Mouse (Mus musculus): ENCODE measurements around the gene Ctnnb1.
A peak's percentile ranks its signal among the peaks of the same experiment; 100 is the strongest.
"Not testable (repeated sequence)": the region's sequence is repeated elsewhere in the genome, so short reads cannot be mapped to it uniquely, and the experiment has no call there.

Ctnnb1 gene

GRCm38 (mm10) chr9:120929081-120929480 is at the start of gene Ctnnb1:
TSS of gene Ctnnb1 (plus strand) at chr9:120929216.
- no peak for DNase-seq (ENCODE audit: low spot score)

DNA sequence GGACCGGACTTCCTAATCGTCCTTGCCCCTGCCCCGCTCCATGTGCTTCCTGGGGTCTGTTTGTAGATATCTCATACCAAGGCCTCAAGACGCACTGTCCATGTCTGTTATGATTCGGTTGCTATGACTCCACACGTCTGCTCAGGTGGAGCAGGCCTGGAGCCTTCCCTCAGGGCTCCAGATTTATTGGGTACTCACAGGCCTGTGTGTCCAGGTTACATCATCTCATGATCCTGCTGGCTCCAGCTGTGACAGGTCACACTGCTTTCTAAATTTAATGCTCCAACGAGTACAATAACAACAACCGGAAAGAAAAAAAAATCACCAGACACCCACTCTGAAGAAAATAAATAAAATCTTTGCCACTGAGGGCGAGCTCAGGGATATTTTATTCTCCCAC is 48.7 kb upstream of the Ctnnb1 start:
- DNase-seq (ENCODE audit: low spot score), result no peak

- no peak for DNase-seq (ENCODE audit: low spot score)
These were observed 47.9 kb upstream of the Ctnnb1 start for GRCm38 (mm10) chr9:120881121-120881520.

DNA sequence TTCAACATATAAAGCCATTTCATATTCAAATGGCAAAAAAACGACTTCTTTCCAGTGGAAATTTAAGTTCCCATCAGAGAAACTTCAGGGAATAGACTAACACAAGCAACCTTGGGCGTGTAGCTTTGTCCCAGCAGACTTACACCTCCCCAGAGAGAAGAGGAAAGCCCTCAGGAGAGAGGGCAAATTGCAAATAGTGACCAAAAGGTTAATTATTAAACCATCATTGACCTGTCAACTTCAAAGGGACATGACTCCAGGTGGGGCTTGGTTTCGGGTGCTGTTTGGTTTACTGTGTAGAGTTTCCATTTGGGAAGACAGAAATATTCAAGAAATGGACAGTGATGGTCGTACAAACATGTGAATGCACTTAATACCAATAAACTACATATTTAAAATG is 47.2 kb upstream of the Ctnnb1 start:
- DNase-seq (ENCODE audit: low spot score), result no peak

GRCm38 (mm10) chr9:120884726-120885125 is 44.3 kb upstream of the Ctnnb1 start:
- DNase-seq (ENCODE audit: low spot score), result peak; percentile 31

DNA sequence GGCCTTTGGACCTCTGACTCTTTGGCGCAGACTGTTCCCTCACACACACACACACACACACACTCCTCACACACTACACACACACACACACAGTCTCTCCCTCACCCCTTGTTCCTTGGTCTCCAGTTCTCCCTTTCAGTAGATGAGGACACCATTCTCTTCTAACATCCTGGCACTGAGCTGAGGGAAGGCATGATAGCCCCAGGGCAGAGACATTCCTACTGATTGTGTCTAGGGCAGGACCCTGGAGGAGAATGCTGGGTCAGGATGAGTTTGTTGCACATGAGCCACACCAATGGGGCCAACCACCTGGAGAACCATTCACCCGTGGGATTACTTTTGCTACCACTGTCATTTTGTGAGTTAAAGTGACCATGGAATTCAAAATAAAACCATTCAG is 41.4 kb upstream of the Ctnnb1 start:
- DNase-seq (ENCODE audit: low spot score), result no peak

DNA sequence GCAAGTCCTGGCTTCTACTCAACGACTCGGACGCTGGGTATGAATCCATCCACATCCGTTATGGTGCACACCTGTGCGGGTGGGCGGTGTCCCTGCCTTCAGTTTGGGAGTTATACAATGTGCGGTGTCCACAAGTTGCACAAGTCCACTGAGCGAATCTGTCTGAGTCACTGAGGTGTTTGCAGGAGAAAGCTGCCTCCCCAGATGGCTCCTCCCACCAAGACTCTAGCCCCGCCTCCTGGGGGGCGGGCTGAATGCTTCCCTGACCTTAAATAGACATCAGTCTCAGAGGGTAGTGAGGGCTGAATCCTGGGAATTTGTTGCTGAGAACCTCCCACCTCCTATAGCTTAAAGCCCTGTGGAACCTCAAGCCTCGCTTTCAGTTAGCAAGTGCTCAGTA is 35.6 kb upstream of the Ctnnb1 start:
- DNase-seq (ENCODE audit: low spot score), result no peak

- no peak for DNase-seq (ENCODE audit: low spot score)
These were observed 35.0 kb upstream of the Ctnnb1 start for GRCm38 (mm10) chr9:120893971-120894370.

GRCm38 (mm10) chr9:120894376-120894775 is 34.6 kb upstream of the Ctnnb1 start:
- no peak for DNase-seq (ENCODE audit: low spot score)

GRCm38 (mm10) chr9:120896502-120896901 is 32.5 kb upstream of the Ctnnb1 start:
- DNase-seq (ENCODE audit: low spot score), result no peak

- DNase-seq (ENCODE audit: low spot score), result no peak
These were observed 31.7 kb upstream of the Ctnnb1 start for GRCm38 (mm10) chr9:120897269-120897668.

GRCm38 (mm10) chr9:120899833-120900232 is 29.2 kb upstream of the Ctnnb1 start:
- no peak for DNase-seq (ENCODE audit: low spot score)

- DNase-seq (ENCODE audit: low spot score), result no peak
These were observed 28.4 kb upstream of the Ctnnb1 start for GRCm38 (mm10) chr9:120900338-120901274.

GRCm38 (mm10) chr9:120902562-120902961 is 26.5 kb upstream of the Ctnnb1 start:
- DNase-seq (ENCODE audit: low spot score), result no peak

GRCm38 (mm10) chr9:120908461-120908860 is 20.6 kb upstream of the Ctnnb1 start:
- DNase-seq (ENCODE audit: low spot score), result peak; percentile 38

DNA sequence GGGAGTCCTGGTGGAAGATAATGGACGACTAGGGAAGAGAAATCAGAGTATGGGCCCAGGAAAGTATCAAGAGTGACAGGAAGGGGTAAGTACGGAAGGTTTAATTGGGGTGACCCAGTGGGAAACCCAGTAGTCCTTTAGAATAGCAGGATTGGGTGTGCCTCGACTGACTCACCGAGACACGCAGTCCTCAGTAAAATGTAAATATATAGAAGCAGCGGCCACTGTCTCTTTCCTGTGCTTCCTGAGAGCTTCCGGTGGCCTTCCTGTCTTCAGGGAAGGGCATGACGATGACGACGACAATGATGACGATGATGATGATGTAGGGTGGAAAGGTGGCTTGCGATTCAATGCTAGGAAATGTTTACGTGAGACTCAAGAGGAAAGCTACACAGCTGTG is 15.9 kb upstream of the Ctnnb1 start:
- DNase-seq (ENCODE audit: low spot score), result no peak

DNA sequence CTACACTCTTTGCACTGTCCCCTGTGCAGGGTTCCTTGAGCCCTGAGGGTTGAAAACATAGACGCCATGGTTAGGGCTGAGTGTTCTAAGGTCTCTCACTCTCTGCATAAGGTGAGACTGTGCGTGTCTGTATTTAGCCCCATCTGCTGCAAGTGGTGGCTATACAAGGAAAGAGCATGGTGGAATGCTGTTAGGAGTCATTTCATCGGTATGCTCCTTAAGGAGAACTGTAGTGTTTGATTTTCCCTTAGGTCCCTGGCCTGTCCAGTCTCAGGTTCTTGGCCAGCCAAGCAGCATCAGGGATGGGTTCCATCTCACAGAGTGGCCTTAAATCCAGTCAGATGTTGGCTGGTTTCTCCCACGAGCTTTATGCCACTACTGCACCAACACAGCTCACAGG is 14.6 kb upstream of the Ctnnb1 start:
- DNase-seq (ENCODE audit: low spot score), result no peak

- no peak for DNase-seq (ENCODE audit: low spot score)
These were observed 14.0 kb upstream of the Ctnnb1 start for GRCm38 (mm10) chr9:120914877-120915459.

DNA sequence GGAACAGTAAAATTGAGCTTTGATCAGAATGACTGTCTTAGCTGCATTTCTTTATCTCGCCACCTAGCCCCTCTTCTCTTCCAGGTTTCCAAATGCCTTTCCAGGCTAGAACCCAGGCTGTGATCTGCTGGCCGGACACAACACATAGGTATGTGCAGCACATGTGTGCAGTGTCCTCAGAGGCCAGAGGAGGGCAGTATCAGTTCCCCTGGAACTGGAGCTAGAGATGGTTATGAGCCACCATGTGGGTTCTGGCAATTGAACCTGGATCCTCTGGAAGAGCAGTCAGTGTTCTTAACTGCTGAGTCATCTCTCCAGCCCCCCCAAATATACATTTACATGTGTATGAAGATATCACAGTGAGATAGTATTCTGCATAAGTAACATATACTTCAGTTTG is 11.4 kb upstream of the Ctnnb1 start:
- not testable (repeated sequence) for DNase-seq (ENCODE audit: low spot score)

DNA sequence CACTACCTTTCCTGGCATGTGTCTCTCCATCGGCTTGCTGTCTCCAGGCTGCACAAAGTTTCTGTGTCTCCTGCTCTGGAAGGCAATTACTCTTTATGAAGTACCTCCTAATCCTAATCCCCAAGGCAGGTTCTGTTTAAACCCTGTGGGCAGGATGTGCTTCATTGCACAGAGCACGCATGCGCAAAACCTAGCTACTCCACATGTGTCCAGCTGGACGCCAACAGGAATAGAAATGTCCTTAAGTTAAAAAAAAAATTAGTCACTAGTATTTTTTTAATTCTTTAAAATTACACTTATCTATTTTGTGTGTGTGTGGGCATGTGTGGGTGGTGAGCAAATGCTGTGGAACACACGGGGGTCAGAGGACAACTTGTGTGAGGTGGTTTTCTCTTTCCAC is 10.8 kb upstream of the Ctnnb1 start:
- DNase-seq (ENCODE audit: low spot score), result no peak

GRCm38 (mm10) chr9:120918642-120919041 is 10.4 kb upstream of the Ctnnb1 start:
- no peak for DNase-seq (ENCODE audit: low spot score)

DNA sequence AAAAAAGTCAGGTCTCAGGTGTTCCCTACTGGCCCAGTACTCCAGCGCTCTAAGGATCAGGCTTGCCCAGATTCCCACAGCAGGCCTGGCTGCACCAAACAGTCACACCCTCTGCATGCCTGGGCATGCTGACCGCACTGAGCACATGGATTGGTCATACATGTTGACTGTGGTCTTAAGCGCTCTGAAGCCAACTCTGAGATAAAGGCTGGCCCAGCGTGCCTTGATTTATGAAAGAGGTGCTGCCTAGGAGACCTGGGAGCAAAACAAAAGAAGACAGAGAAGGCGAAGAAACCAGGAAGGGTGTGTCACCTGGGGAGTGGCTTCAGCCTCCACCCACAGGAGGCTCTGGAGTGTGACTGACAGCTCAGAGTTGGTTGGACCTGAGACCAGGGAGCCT is 9.9 kb upstream of the Ctnnb1 start:
- no peak for DNase-seq (ENCODE audit: low spot score)

GRCm38 (mm10) chr9:120926126-120926525 is 2.9 kb upstream of the Ctnnb1 start:
- DNase-seq (ENCODE audit: low spot score), result no peak

All from embryo, embryonic 10.5 days (tissue).